Mouse (Mus musculus) heart, adult 9 months (tissue): Measurements from ENCODE around the gene Thsd4.

Experiments used
- DNase-seq, 2 experiments: peaks; one replicate each; pipeline ENCODE4 v3.0.0; 2022; ENCODE audit warnings: low spot score in 2 of 2

The Thsd4 gene

GRCm38 (mm10) chr9:60517148-60517547 lies 4.7 kb downstream of the Thsd4 start:
- DNase-seq = no peak

- DNase-seq = no peak
These were observed 5.5 kb downstream of the Thsd4 start for GRCm38 (mm10) chr9:60516379-60516778.

- DNase-seq = no peak
These were observed 8.5 kb downstream of the Thsd4 start for GRCm38 (mm10) chr9:60513329-60513788.

- DNase-seq = peak; percentile 46 to 53
These were observed 11.0 kb downstream of the Thsd4 start for GRCm38 (mm10) chr9:60510876-60511275.

GRCm38 (mm10) chr9:60506136-60506535 lies 15.7 kb downstream of the Thsd4 start:
- no peak for DNase-seq

GRCm38 (mm10) chr9:60504378-60505285 lies 17.2 kb downstream of the Thsd4 start:
- DNase-seq = peak in 1 of 2 experiments; percentile 37

GRCm38 (mm10) chr9:60502220-60502619 lies 19.6 kb downstream of the Thsd4 start:
- DNase-seq = no peak

GRCm38 (mm10) chr9:60501504-60502179 lies 20.2 kb downstream of the Thsd4 start:
- DNase-seq = no peak

GRCm38 (mm10) chr9:60492275-60492974 lies 29.4 kb downstream of the Thsd4 start:
- DNase-seq = no peak

- no peak for DNase-seq
These were observed 30.3 kb downstream of the Thsd4 start for GRCm38 (mm10) chr9:60491489-60492100.

GRCm38 (mm10) chr9:60491079-60491478 lies 30.8 kb downstream of the Thsd4 start:
- DNase-seq = no peak

- no peak for DNase-seq
These were observed 33.0 kb downstream of the Thsd4 start for GRCm38 (mm10) chr9:60488816-60489215.

GRCm38 (mm10) chr9:60482165-60482564 lies 39.7 kb downstream of the Thsd4 start:
- DNase-seq = no peak

GRCm38 (mm10) chr9:60480052-60480451 lies 41.8 kb downstream of the Thsd4 start:
- no peak for DNase-seq

GRCm38 (mm10) chr9:60478806-60479205 lies 43.0 kb downstream of the Thsd4 start:
- no peak for DNase-seq

- peak; percentile 19 to 29 for DNase-seq
These were observed 43.7 kb downstream of the Thsd4 start for GRCm38 (mm10) chr9:60477991-60478750.

- DNase-seq = no peak
These were observed 61.5 kb downstream of the Thsd4 start for GRCm38 (mm10) chr9:60460010-60460982.

- no peak for DNase-seq
These were observed 63.3 kb downstream of the Thsd4 start for GRCm38 (mm10) chr9:60458468-60458962.

GRCm38 (mm10) chr9:60457359-60458210 lies 64.3 kb downstream of the Thsd4 start:
- DNase-seq = peak; percentile 48 to 54
